Mouse (Mus musculus) left cerebral cortex, adult 2 months (tissue): ENCODE measurements around the gene Tnfaip6. TPM values are rescaled to one million over a fixed set of nuclear protein-coding genes. Genes with fewer than 3 reads are reported as not detected.
"Not testable (repeated sequence)": the region's sequence is repeated elsewhere in the genome, so short reads cannot be mapped to it uniquely, and the experiment has no call there.

Experiments used
- DNase-seq, 2 experiments: peaks; one replicate each; pipeline ENCODE4 v3.0.0; 2021 to 2022; ENCODE audit warnings: low spot score in 2 of 2, mixed read lengths in 1 of 2; ENCODE audit errors: extremely low spot score in 1 of 2
- H3K27ac ChIP-seq: fragments of 200-600 bp; 2 replicates; pipeline ENCODE4 v1.8.1; 2022
- H3K4me3 ChIP-seq: fragments of 200-600 bp; 2 replicates; pipeline ENCODE4 v1.8.1; 2022
- CTCF ChIP-seq: fragments of 200-600 bp; IDR thresholded peaks from 2 replicates; pipeline ENCODE4 v1.8.1; 2022; ENCODE audit warnings: antibody characterized with exemption, mild to moderate bottlenecking, moderate library complexity
- intact Hi-C: fragments of 180-260 bp; cut with DNase I; formaldehyde crosslinking; loops from one replicate; pipeline ENCODE4 v1.15.1; 2025
- long read RNA-seq, 2 experiments: library from polyadenylated mRNA; stranded (forward); transcript quantifications; one replicate each; pipeline ENCODE4 v2.0.0; 2021; ENCODE audit warnings: borderline mapping rate in 2 of 2
- total RNA-seq, 2 experiments: library from RNA; stranded (reverse); gene quantifications; 2 replicates each; pipeline ENCODE4 v1.2.3; 2021

The Tnfaip6 gene
- total RNA-seq: 10 to 100 TPM in 1 of 2 experiments, 1 to 10 TPM in 1; 7.3 to 11.7 TPM
- long read RNA-seq, experiment 1, transcript Tnfaip6-201 (6 exons, 1,710 nt): major isoform, 7 of 7 reads
- long read RNA-seq, experiment 1, partial matches to known transcripts: 0 of 7 reads
- long read RNA-seq, experiment 1, other reads (novel, unspliced or antisense): 0 of 7 reads
- long read RNA-seq, experiment 2, transcript Tnfaip6-201 (6 exons, 1,710 nt): major isoform, 12 of 12 reads
- long read RNA-seq, experiment 2, partial matches to known transcripts: 0 of 12 reads
- long read RNA-seq, experiment 2, other reads (novel, unspliced or antisense): 0 of 12 reads

DNA sequence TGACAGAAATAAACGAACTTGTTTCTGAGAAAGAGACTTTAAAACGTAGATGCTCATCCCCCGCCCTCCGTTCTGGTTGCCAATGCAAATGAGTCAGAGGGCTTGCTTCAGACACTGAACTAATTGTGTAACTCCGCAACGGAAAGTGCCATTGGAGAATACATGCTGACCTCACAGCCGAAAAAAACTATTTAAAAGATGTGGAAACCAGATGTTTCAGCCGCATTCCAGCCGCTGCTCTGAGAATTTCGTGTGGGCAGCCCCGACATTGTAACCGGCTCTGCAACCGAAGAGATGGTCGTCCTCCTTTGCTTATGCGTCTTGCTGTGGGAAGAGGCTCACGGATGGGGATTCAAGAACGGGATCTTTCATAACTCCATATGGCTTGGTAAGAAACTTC lies at the start of gene Tnfaip6:
TSS of gene Tnfaip6 (plus strand) at position 128 of the 400 bp plus-strand sequence.
- intact Hi-C loops: loop anchor here (2.0 kb wide), 1 partner anchor 35 kb away; the partner anchor contains the start of gene Rif1
- Histone ChIP-seq H3K27ac (no peak within 1 kb of the TSS), H3K4me3 (peak within 1 kb of the TSS; percentile 38)
- TF ChIP-seq CTCF: no peak
- DNase-seq: peak; percentile 25 to 26

DNA sequence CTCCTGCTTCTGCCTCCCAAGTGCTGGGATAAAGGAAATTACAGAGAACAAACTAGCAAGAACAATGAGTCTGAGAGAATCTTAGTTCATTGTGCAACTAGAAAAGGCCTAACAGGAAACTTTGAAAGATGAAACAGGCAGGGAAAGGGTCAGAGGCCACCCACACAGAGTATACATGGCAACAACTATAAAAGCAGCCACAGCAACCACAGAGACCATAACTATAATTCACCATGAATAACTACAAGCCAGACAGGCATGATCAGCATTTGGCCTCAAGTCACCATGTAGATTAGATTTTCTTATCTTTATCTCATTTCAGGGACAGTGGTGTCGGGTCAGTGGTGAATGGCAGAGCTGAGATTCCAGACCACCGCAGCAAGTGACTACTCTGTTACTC lies 48.2 kb upstream of the Tnfaip6 start:
- no peak for TF ChIP-seq CTCF
- intact Hi-C loops: no loop called here

DNA sequence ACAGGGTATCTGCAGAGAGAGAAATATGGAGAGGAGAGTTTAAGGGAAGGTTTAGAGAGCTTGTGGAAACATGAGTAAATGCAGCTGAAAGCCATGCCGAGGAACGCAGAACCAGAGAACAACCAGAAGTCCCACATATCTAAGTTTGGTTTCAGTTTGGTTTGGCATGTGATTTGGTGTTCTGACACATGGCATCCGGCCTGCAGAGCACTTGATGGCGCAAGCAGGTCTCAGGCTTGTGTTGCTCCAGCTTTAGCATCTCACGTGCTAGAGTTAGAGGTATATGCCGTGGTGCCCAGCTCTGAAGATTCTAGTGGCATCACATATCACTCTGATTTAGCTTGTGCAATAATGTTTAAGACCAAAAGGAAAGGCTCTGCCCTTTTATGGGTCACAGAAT lies 46.4 kb upstream of the Tnfaip6 start:
- Histone ChIP-seq H3K27ac (no peak overlapping the region), H3K4me3 (no peak overlapping the region)
- no peak for TF ChIP-seq CTCF
- intact Hi-C loops: no loop called here
- DNase-seq: no peak

More for the DNA sequence above, 48.2 kb upstream of the Tnfaip6 start:
- no peak overlapping the region for H3K4me3 ChIP-seq
- no peak for DNase-seq
- H3K27ac ChIP-seq: no peak overlapping the region

DNA sequence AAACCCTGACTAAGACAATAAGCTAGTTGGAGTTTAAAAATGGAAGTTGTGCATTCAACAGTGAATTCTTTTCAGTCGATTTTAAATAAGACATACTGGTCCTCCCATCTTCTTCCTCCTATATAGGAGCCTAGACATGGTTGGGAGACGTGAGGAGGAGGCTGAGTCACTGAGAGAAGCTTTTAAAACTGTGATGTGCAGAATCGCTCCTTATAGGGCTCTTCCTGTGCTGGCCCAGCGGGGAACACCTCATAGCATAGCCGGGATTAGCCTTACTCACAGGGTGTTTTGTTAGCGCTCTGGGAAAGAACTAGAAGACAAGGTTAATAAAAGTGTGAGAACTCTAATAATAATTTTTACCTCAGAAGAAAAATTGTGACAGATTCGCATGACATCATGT lies 37.8 kb upstream of the Tnfaip6 start:
- Histone ChIP-seq H3K4me3 (no peak overlapping the region), H3K27ac (no peak overlapping the region)
- no peak for TF ChIP-seq CTCF
- peak in 1 of 2 experiments; percentile 12 for DNase-seq
- intact Hi-C loops: no loop called here

DNA sequence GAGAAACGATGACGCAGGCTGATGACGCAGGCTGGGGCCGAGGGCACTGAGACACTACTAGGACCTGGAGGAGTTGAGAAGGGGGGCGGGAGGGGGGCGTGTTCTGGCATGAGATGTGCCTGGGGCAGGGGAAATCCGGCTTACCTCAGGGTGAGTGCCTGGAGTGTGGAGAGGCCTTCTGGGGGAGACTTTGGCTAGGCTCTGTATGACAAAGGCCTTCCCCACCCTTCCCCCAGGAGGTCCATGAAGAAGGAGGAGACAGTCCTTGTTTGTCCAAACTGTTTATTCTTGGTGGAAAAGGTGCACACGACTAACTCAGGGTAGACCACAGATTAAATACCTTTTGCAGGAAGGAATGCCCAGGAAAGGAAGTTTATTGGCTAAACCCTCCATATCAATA lies 36.3 kb upstream of the Tnfaip6 start:
- intact Hi-C loops: no loop called here
- H3K27ac ChIP-seq: no peak overlapping the region
- TF ChIP-seq CTCF: no peak
- no peak for DNase-seq
- no peak overlapping the region for H3K4me3 ChIP-seq

DNA sequence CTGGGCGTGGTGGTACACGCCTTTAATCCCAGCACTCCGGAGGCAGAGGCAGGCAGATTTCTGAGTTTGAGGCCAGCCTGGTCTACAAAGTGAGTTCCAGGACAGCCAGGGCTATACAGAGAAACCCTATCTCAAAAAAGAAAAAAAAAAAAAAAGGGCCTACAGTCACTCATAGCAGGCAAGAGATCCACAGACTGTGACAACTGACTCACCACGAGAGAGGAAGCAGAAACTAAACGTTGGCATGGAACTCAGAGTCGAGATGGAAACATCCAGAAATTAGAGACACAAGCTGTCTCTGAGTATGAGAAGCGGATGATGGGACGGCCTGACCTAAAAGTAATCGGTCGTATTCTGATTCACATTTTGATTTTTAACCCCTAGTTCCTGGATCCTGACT lies 35.5 kb upstream of the Tnfaip6 start:
- H3K4me3 ChIP-seq, intact Hi-C loops, H3K27ac ChIP-seq, DNase-seq: not testable (repeated sequence)

DNA sequence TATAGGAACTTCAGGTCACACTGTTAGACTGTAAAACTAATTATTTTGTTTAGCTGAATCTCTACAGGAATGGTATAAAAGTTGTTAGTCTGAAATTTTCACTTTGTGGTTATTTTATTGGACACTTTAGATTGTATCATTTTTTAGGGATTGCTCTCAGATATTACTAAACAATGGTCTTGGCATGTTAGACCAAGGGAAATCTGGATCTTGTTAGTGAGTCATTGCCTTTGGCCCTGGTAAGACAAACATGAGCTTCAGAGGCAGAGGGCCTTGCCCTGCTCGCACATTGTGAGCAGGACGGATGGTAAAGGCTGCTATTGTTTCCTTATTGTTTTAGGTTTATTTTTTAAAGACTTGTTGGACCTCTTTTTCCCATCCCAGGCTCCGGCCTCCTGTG lies 31.4 kb upstream of the Tnfaip6 start:
- H3K27ac ChIP-seq: no peak overlapping the region
- no peak for TF ChIP-seq CTCF

DNA sequence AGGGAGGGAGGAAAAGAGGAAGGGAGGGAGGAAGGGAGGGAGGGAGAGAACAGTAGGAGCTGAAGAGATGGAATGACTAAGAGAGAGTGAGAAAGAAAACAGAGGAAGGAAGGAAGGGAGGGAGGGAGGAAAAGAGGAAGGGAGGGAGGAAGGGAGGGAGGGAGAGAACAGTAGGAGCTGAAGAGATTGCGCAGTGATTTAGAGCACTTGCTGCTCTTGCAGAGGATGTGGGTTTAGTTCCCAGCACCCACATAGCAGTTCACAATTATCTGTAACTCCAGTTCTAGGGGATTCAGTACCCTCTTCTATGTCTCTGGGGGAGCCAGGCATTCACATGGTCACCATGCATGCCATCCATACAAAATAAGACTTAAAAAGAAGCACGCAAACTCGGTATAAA lies 26.0 kb upstream of the Tnfaip6 start:
- H3K27ac ChIP-seq, H3K4me3 ChIP-seq, intact Hi-C loops, DNase-seq: not testable (repeated sequence)

More for the DNA sequence above, 31.4 kb upstream of the Tnfaip6 start:
- no peak for DNase-seq
- no peak overlapping the region for H3K4me3 ChIP-seq
- intact Hi-C loops: no loop called here

DNA sequence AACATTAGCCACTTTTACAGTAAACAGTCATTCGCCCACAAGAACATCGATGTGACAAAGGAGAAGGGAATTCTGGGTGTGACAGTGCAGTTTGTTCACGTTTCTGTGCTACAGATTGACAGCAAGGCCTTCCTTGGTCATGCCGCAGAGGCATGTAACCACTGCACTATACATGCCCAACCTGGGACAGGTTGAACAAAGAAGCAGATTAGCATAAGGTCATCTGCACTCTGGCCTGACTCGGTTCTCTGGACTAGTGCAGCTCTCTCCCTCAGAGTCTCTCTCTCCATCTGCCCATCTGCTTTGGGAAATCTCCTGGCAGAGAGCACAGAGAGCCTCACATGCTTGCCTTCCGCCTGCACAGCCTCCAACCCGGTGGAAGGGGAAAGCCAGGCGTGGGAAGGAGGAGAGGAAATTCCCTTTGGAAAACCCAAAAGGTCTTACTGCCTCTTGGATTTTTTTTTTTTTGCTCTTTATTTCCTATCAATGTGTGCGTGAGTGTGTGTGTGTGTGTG lies 24.4 kb upstream of the Tnfaip6 start:
- TF ChIP-seq CTCF: no peak
- no peak overlapping the region for H3K27ac ChIP-seq
- intact Hi-C loops: no loop called here
- no peak overlapping the region for H3K4me3 ChIP-seq
- no peak for DNase-seq

DNA sequence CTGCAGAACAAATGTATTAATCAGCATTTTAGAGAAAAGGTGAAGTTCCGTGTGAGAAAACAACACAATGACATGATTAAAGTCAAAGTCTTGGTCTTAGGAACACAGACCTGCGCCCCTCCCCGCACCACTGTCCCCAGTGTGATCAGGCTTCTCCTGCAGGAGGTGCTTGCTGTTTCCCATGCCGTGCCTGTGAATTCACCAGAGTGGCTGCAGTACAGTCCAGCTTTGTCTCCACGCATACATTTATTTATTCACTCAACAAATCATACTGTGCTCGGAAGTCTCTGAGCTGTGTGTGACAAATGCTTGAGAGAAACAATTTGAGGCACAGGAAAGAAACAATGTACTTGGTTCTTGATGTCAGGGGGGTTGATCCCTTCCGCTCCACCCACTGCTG lies 21.4 kb upstream of the Tnfaip6 start:
- DNase-seq: no peak
- intact Hi-C loops: no loop called here

DNA sequence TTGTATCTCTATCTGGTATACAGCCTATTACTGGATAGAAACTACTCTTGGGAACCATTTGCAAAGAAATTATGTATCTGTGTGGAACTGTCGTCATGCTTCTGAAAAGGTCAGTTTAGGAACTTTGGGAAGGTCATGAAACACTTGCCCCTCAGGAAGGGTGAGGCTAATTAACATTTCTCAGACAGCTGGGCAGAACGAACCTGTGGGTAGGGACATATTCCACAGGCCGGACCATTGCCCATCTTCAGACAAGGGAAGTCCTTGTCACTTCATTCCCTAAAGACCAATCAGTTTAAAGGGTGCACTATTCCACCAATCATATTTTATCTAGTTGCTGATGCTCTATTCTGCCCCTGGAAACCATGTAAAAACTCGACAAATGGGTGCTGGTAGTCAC lies 10.7 kb upstream of the Tnfaip6 start:
- intact Hi-C loops: no loop called here
- Histone ChIP-seq H3K27ac (no peak overlapping the region), H3K4me3 (no peak overlapping the region)
- no peak for TF ChIP-seq CTCF
- DNase-seq: no peak

More for the DNA sequence above, 21.4 kb upstream of the Tnfaip6 start:
- no peak for TF ChIP-seq CTCF
- Histone ChIP-seq H3K4me3 (no peak overlapping the region), H3K27ac (no peak overlapping the region)

DNA sequence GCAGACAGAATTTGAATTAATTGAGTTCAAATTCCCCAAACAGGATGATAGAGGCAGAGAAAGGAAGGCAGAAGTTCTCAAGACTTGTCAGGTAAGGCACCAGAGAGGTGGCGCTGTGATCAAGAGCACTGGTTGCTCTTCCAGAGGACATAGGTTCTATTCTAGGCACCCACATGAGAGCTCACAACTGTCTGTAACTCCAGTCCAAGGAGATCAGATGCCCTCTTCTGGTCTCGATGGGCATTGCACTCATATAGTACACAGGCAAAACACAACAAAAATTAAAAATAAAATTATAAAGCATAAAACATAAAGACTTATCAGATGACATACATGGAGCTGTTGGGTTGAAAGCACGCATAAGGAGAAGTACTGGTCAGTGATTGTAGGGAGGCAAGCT lies 8.4 kb upstream of the Tnfaip6 start:
- peak; percentile 21 for TF ChIP-seq CTCF
- Histone ChIP-seq H3K4me3 (no peak overlapping the region), H3K27ac (no peak overlapping the region)
- no peak for DNase-seq
- intact Hi-C loops: no loop called here

DNA sequence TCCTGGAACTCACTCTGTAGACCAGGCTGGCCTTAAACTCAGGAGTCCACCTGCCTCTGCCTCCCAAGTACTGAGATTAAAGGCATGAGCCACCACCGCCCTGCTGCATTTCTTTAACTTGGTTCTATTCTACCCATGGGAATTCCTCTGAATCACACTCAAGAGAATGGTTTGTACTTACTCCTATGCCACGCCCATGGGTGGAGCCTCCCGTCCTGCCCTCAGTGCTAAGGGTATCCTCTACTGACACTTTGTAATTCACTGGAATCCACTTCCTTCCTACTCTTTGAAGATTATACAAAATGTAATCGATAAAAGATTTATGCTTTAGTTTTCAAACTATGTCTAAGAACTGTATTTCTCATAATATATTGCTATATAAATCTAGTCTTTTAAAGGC lies 6.3 kb upstream of the Tnfaip6 start:
- H3K27ac ChIP-seq: no peak overlapping the region
- no peak for TF ChIP-seq CTCF
- H3K4me3 ChIP-seq: no peak overlapping the region
- intact Hi-C loops: no loop called here
- DNase-seq: no peak
